Mouse (Mus musculus): Measurements from ENCODE around the gene Usp5.

DNA sequence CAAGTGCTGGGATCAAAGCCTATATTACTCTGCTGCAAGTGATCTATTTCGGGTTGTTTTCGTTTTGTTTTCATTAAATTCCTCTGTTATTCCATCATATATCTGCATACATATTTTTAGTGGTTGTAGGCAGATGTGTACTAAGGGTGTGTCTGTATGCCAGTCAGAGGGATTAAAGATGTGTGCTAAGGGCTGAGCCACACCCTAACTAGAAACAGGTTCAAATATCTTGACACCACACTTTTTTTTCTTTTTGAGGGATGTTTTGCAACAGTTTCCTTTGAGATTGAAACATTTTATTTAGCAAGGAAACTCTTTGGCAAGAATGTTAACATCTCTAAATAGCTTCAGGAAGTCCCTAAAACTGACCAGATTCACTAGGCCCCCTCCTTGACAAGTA lies 33.1 kb downstream of the Usp5 start:
- TF ChIP-seq CTCF (IDR thresholded peaks at IDR 0.05; ENCODE audit: control insufficient read depth, insufficient read depth, insufficient replicate concordance, low read depth, low read length) (no peak), POLR2A (IDR thresholded peaks at IDR 0.05; ENCODE audit: control insufficient read depth, low read depth, low read length) (no peak)
